Mouse (Mus musculus) heart, adult 9 months (tissue): Measurements from ENCODE around the gene Kif17.

Experiments
- DNase-seq, 2 experiments: peaks; one replicate each; pipeline ENCODE4 v3.0.0; 2022; ENCODE audit warnings: low spot score in 2 of 2

The Kif17 gene

GRCm38 (mm10) chr4:138339963-138340362 lies 89.7 kb downstream of the Kif17 start:
- no peak for DNase-seq

GRCm38 (mm10) chr4:138341393-138341792 lies 91.2 kb downstream of the Kif17 start:
- DNase-seq = no peak

GRCm38 (mm10) chr4:138342048-138342447 lies 91.8 kb downstream of the Kif17 start:
- no peak for DNase-seq

GRCm38 (mm10) chr4:138342778-138343177 lies 92.5 kb downstream of the Kif17 start:
- no peak for DNase-seq

- DNase-seq = no peak
Observed at GRCm38 (mm10) chr4:138343341-138343837, 93.2 kb downstream of the Kif17 start.

GRCm38 (mm10) chr4:138344891-138345545 lies 94.8 kb downstream of the Kif17 start:
- peak; percentile 49 to 64 for DNase-seq

- no peak for DNase-seq
Observed at GRCm38 (mm10) chr4:138347280-138347679, 97.0 kb downstream of the Kif17 start.

- DNase-seq = no peak
Observed at GRCm38 (mm10) chr4:138348716-138349115, 98.5 kb downstream of the Kif17 start.
